Mouse (Mus musculus): ENCODE measurements around the gene Asl.

Gene Asl

DNA sequence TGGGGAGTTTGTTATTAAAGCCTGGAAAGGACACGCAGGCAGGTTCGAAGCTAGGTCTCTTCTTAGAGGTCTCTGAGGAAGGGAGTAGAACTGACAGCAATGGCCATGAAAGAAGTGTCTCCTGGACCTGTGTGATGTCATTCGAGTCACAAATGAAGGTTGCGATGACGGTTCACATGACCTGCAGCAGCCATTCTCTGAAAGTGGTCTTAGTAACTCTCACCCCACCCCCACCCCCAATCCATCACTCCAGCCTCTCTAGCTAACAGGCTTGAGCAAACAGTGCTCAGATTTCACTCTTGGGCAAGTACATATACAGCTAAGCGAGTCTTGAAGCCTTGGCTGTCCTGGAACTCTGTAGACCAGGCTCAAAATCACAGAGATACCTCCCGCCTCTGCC is 25.8 kb downstream of the Asl start:
- DNase-seq (ENCODE audit: low spot score in 2 of 2) = no peak

- DNase-seq (ENCODE audit: low spot score in 2 of 2) = peak; percentile 76 to 83
Observed at GRCm38 (mm10) chr5:130002301-130003146, 26.5 kb downstream of the Asl start, which contains the start of gene Gusb. Gusb (minus strand) TSS chr5:130003049.

- DNase-seq (ENCODE audit: low spot score in 2 of 2) = no peak
Observed at GRCm38 (mm10) chr5:130001356-130001987, 27.6 kb downstream of the Asl start.

DNA sequence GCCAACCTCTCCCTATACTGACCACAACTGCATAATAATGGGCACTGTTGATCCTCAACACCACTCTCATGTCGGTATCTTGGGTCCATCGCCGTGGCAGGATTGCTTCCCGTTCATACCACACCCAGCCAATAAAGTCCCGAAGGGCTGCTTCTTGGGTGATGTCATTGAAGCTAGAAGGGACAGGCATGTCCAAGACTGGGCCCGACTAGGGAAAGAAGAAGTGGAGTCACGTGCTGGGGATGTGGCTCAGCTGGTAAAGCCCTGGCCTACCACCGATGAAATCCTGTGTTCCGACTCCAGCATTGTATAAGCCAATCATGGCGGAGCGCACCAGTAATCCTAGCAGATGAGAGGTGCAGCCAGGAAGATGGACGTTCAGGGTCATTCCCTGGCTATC is 28.3 kb downstream of the Asl start:
- DNase-seq (ENCODE audit: low spot score in 2 of 2) = no peak

GRCm38 (mm10) chr5:129999097-129999496 is 29.9 kb downstream of the Asl start:
- peak in 1 of 2 experiments; percentile 76 for DNase-seq (ENCODE audit: low spot score in 2 of 2)

GRCm38 (mm10) chr5:129997700-129998099 is 31.3 kb downstream of the Asl start:
- DNase-seq (ENCODE audit: low spot score in 2 of 2) = no peak

- DNase-seq (ENCODE audit: low spot score in 2 of 2) = no peak
Observed at GRCm38 (mm10) chr5:129994989-129995388, 34.1 kb downstream of the Asl start.

GRCm38 (mm10) chr5:129993374-129993773 is 35.7 kb downstream of the Asl start:
- DNase-seq (ENCODE audit: low spot score in 2 of 2) = no peak

DNA sequence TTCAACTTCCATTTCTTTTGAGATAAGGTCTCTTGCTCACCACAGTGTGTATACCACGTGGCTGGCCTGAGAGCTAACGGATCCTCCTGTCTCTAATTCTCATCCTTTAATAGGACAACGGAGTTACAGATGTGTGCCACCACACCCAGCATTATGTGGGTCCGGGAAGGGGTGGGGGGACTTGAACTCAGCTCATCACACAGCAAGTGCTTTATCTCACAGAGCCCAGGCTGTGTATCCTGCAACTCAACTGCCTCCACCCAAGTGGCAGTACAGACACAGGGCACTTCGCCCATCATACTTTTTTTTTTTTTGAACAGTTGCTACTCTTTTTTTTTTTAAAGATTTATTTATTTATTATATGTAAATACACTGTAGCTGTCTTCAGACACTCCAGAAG is 37.1 kb downstream of the Asl start:
- no peak for DNase-seq (ENCODE audit: low spot score in 2 of 2)

DNA sequence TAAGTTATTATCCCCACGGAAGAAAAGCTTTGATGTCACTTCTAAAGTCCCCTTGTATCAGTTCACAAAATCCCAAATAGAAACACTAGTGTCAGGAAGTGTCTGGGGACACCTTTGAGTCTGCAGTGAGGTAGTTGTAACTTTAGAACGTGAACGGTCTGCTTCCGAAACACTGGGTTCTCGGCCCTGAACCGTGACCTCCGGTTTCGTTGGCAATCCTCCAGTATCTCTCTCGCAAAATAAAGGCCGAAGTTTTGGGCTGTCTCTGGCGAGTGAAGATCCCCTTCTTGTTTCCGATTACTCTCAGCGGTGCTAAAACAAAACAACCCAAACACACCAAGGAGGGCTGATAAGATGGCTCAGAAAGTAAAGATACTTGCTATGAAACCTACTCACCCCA is 39.7 kb downstream of the Asl start:
- no peak for DNase-seq (ENCODE audit: low spot score in 2 of 2)

- no peak for DNase-seq (ENCODE audit: low spot score in 2 of 2)
Observed at GRCm38 (mm10) chr5:129980216-129980615, 48.8 kb downstream of the Asl start.

DNA sequence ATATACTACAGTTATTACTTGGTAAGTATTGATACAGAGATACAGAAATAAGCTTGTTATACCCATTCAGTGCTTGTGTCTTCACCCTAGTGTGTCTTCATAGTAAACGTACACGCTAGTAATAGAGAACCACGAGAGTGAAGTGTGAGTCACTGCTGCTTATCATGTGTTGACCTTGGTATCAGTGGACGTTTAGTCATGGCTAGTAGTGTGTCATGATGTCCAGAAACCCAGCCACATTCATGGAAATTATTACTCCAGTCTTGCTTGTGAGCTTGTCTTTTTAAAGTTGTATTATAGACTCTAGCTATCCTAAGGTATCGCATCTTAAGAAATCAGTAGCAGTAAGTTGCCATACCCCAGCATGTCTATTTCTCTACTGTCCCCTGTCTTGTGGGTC is 50.4 kb downstream of the Asl start:
- no peak for DNase-seq (ENCODE audit: low spot score in 2 of 2)

DNA sequence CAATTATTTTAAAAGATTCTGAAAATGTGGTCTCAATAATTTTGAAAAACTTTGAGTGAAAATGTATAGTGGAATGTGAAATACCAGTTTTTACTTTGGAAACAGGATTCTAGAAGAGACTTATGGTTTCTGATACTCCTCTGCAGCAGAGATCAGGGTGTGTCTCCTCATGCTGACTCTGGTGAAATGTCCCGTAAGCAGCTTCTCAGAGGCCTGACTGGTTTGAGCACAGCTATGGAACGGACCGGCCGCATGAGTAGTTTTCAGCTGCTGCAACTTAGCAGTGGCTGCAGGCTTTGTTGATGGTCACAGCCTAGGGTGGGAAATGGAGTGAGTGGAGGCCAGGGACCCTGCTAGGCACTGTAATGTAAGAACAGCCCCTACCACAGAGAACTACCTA is 51.3 kb downstream of the Asl start:
- DNase-seq (ENCODE audit: low spot score in 2 of 2) = no peak

- no peak for DNase-seq (ENCODE audit: low spot score in 2 of 2)
Observed at GRCm38 (mm10) chr5:129974866-129975311, 54.2 kb downstream of the Asl start.

DNA sequence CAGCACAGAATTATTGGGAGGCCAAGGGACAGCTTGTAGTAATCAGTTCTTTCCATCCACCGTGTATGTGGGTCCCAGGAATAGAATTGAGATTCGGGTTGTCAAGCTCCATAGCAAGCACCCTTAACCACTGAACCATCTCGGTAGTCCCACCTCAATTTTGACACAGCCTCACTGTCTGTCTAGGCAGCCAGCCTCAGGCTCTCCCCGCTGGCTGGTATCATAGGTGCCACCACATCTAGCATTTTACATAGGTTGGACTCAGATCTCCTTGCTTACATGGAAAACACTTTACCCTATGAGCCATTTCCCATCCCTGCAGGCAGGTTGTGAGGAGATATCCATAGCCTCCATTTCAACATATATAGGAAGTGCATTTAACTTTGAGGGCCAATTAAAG is 54.7 kb downstream of the Asl start:
- no peak for DNase-seq (ENCODE audit: low spot score in 2 of 2)

DNA sequence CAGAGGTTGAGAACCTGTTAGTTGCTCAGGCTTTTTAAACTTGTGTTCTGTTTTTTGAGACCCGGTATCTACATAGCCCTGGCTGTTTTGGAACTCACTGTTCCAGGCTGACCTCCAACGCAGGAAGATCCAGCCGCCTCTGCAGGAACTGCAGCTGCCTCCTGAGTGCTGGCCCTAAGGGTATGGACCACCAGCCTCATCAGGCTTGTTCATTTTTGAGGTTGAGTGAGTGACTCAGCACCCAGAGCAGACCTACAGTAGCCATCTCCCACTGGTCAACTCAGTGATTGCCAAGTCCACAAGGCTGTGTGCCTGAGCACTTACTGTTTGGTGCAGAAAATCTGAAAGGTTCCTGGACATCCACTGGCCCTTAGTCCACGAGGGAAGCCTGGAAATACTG is 57.6 kb downstream of the Asl start:
- DNase-seq (ENCODE audit: low spot score in 2 of 2) = no peak

DNA sequence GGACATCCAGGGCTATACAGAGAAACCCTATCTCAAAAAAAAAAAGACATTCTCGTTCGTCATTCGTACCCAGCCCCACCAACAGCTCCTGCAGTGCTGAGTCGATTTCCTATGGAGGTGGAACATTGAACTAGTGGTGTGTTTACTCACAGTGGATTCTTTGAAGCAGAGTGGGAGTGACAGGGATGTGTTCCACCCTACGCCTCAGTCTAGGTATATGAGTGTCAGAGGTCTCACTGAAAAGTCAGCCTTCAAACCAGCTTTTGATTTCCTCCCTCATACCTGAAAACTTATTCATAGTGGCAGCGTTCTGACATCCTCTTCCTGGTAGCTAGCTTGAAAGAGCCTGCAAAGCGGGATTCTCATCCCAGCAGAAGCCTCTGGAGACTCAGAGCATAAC is 60.6 kb downstream of the Asl start:
- no peak for DNase-seq (ENCODE audit: low spot score in 2 of 2)

DNA sequence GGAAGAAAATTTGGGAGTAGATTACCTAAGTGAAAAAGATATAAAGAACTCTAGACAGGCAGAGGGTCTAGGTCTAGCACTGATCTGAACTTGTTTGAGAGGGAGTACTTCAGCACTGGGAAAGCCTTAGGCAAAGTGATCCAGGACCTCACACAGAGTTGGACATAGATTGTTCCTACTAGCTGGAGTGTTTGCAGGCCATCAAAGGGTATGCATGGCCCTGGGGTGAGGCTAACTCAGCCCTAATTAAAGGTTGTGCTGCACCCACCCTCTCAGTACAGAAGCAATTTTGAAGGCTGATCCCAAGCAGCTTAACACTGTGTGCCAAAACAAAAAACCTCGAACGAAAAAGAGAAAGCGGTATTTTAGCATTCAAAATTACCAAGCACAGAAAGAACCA is 62.6 kb downstream of the Asl start:
- no peak for DNase-seq (ENCODE audit: low spot score in 2 of 2)

GRCm38 (mm10) chr5:129963224-129963623 is 65.8 kb downstream of the Asl start:
- no peak for DNase-seq (ENCODE audit: low spot score in 2 of 2)
